Mouse (Mus musculus): ENCODE data around the gene Prdm1. TPM values are rescaled to one million over a fixed set of nuclear protein-coding genes. Genes with fewer than 3 reads are reported as not detected.

The Prdm1 gene
- polyA plus RNA-seq (2015; fragmentation: Nextera tagmentation; extraction: Ambion mirVana): 0.75 and 0.96 TPM in 2 replicates

DNA sequence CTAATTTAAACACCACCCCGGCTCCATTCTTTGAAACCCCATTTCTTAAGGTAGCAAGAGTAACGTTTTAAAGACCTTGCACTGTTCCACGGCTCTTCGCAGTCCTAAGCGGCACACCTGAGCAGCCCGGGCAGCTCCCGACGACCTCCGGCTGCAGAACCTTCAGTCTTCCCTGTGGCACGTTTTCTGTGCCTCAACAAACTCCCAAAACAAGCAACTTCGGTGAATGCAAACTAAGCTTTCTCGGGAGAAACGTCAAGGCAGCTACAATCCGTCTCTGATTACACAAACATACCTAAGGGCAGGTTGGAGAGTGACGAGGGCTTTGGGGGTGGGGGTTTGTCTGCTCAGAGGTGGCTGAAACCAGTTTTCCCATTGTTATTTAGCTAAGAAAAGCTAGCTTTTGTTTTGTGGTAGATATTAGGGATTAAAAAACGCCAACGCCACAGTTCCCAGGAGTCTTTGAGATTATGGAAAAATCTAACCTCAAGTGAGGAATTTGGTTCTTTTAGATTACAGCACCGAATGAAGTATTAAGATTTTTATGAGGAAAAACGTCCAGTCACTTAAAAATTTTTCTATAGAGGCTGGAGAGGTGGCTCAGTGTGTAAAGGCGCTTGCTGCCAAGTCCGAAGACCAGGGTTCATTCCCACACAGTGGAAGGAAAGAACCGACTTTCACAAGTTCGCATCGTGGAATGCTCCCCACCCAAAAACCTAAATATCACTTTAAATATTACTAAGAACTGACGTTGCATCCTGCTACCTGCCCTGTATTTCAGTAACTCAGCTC is at the start of gene Prdm1:
Gene Prdm1, minus strand, starts transcription at position 211 of the 792 bp plus-strand sequence.
- peak within 1 kb of the TSS; percentile 49 for H3K4me3 ChIP-seq (replicated peaks; ENCODE audit: low read length)
- ATAC-seq: no peak
- 0 out of 2 replicates have a peak within 1 kb of the TSS, but pooled peaks have one; percentile 11 for H3K9ac ChIP-seq (replicated peaks; ENCODE audit: low read depth, low read length)
- H3K27me3 ChIP-seq (replicated peaks; ENCODE audit: control insufficient read depth, insufficient read depth, low read length): peaks cover 47% of the 10 kb centered on the region
- H3K4me1 ChIP-seq (replicated peaks; ENCODE audit: control insufficient read depth, insufficient read depth, low read length): peaks cover 19% of the 10 kb centered on the region
- WGBS: 2% methylated on average over 25 of the region's 25 CpGs
- no peak within 1 kb of the TSS for H3K27ac ChIP-seq (ENCODE audit: low read length)
- H3K4me2 ChIP-seq (ENCODE audit: low read length): peak within 1 kb of the TSS; percentile 60
- no peaks in the 10 kb centered on the region for H3K9me3 ChIP-seq (ENCODE audit: control insufficient read depth, low read length)
- H3K36me3 ChIP-seq (ENCODE audit: control insufficient read depth, insufficient read depth): no peaks in the 10 kb centered on the region

DNA sequence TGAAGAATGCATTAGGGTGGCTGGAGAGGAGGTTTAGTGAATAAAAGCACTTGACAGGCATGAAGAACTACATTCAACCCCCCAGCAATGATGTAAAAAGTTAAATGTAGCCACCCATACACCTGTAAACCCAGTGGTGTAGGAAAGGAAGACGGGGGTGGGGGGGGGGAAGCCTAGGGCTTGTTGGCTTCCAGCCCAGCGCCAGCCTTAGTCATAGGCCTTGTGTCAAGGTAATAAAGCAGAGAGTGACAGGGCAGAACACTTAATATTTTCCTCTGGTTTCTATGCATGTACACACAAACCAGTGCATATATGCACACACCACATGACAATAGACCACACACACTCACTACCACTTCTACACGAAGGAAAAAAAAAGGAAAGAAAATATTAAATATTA is 37.7 kb upstream of the Prdm1 start:
- H3K27ac ChIP-seq (ENCODE audit: low read length): no peak overlapping the region
- 69% methylated on average over 3 of the region's 3 CpGs for WGBS
- H3K9me3 ChIP-seq (ENCODE audit: control insufficient read depth, low read length): no peaks in the 10 kb centered on the region
- H3K4me1 ChIP-seq (replicated peaks; ENCODE audit: control insufficient read depth, insufficient read depth, low read length): no peaks in the 10 kb centered on the region
- H3K9ac ChIP-seq (replicated peaks; ENCODE audit: low read depth, low read length): no peak overlapping the region
- H3K27me3 ChIP-seq (replicated peaks; ENCODE audit: control insufficient read depth, insufficient read depth, low read length): no peaks in the 10 kb centered on the region
- H3K36me3 ChIP-seq (ENCODE audit: control insufficient read depth, insufficient read depth): no peaks in the 10 kb centered on the region
- no peak overlapping the region for H3K4me3 ChIP-seq (replicated peaks; ENCODE audit: low read length)
- ATAC-seq: no peak
- H3K4me2 ChIP-seq (ENCODE audit: low read length): no peak overlapping the region

DNA sequence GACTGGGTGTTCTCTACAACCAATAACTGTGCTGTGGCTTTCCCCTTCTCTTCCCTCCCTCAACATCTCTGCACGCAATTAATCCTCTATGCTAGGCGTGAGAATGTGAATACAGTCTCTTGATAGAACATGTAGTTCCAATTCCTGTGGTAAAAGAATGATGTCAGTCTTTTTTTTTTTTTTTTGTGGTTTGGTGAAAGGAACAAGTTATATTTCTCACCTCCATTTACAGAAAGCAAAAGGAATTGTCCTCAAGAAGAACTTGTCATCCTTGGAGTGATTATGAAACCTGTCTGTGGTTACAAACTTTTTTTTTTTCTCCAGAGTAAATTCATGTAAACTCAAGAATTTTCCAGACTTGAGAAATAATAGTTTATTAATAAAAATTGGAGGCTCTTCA is 36.8 kb upstream of the Prdm1 start:
- H3K9ac ChIP-seq (replicated peaks; ENCODE audit: low read depth, low read length): no peak overlapping the region
- WGBS: 93% methylated on average over 2 of the region's 2 CpGs
- no peaks in the 10 kb centered on the region for H3K36me3 ChIP-seq (ENCODE audit: control insufficient read depth, insufficient read depth)
- no peak for ATAC-seq
- no peak overlapping the region for H3K4me2 ChIP-seq (ENCODE audit: low read length)
- no peaks in the 10 kb centered on the region for H3K27me3 ChIP-seq (replicated peaks; ENCODE audit: control insufficient read depth, insufficient read depth, low read length)
- H3K4me3 ChIP-seq (replicated peaks; ENCODE audit: low read length): no peak overlapping the region
- H3K4me1 ChIP-seq (replicated peaks; ENCODE audit: control insufficient read depth, insufficient read depth, low read length): no peaks in the 10 kb centered on the region
- H3K27ac ChIP-seq (ENCODE audit: low read length): no peak overlapping the region
- no peaks in the 10 kb centered on the region for H3K9me3 ChIP-seq (ENCODE audit: control insufficient read depth, low read length)

DNA sequence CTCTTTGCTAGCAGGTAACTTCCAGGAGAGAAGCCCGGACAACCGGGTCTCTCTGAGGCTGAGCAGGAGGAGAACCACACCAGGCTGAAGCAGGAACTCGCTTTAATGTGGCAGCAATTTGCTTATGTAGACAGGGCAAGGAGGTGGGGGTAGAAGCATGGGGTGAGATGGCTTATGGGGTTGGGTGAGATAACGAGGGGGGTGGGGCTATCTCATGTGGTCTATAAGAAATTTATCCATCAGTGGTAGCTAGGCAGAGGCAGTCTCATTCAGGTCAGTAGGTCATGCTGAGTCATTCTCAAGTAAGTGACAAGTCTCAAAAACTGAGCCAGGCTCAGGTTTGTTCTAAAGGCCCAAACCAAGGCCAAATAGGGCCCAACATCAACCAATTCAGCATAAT is 28.5 kb upstream of the Prdm1 start:
- Histone ChIP-seq H3K4me2 (ENCODE audit: low read length) (no peak overlapping the region), H3K4me1 (replicated peaks; ENCODE audit: control insufficient read depth, insufficient read depth, low read length) (no peaks in the 10 kb centered on the region), H3K9ac (replicated peaks; ENCODE audit: low read depth, low read length) (no peak overlapping the region), H3K36me3 (ENCODE audit: control insufficient read depth, insufficient read depth) (no peaks in the 10 kb centered on the region), H3K27me3 (replicated peaks; ENCODE audit: control insufficient read depth, insufficient read depth, low read length) (no peaks in the 10 kb centered on the region), H3K27ac (ENCODE audit: low read length) (no peak overlapping the region), H3K4me3 (replicated peaks; ENCODE audit: low read length) (no peak overlapping the region), H3K9me3 (ENCODE audit: control insufficient read depth, low read length) (peaks cover 4% of the 10 kb centered on the region; the same call in 1 of the 2 replicates)
- WGBS: 78% methylated on average over 4 of the region's 4 CpGs
- ATAC-seq: no peak

DNA sequence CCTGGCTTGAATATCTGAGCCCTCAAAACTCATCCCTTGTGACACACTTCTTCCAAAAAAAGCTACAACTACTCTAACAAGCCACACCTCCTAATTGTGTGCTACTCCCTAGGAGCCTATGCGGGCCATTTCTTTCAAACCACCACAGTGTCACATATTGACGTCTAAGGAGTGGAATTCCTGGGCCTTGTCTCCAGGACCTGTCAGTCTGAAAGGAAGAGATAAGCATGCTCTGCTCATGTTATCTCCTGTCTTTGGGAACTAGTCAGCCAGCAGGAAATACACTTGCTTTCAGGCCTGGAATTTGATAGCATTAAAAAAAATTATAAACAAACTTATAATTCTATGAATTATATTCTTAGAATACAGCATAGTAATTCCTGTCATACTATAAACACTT is 27.0 kb upstream of the Prdm1 start:
- no peak overlapping the region for H3K9ac ChIP-seq (replicated peaks; ENCODE audit: low read depth, low read length)
- no peak overlapping the region for H3K4me2 ChIP-seq (ENCODE audit: low read length)
- no peaks in the 10 kb centered on the region for H3K27me3 ChIP-seq (replicated peaks; ENCODE audit: control insufficient read depth, insufficient read depth, low read length)
- H3K4me3 ChIP-seq (replicated peaks; ENCODE audit: low read length): no peak overlapping the region
- ATAC-seq: no peak
- WGBS: 78% methylated on average over 2 of the region's 2 CpGs
- H3K27ac ChIP-seq (ENCODE audit: low read length): no peak overlapping the region
- H3K4me1 ChIP-seq (replicated peaks; ENCODE audit: control insufficient read depth, insufficient read depth, low read length): no peaks in the 10 kb centered on the region
- no peaks in the 10 kb centered on the region for H3K36me3 ChIP-seq (ENCODE audit: control insufficient read depth, insufficient read depth)
- H3K9me3 ChIP-seq (ENCODE audit: control insufficient read depth, low read length): peaks cover 4% of the 10 kb centered on the region; the same call in 1 of the 2 replicates

DNA sequence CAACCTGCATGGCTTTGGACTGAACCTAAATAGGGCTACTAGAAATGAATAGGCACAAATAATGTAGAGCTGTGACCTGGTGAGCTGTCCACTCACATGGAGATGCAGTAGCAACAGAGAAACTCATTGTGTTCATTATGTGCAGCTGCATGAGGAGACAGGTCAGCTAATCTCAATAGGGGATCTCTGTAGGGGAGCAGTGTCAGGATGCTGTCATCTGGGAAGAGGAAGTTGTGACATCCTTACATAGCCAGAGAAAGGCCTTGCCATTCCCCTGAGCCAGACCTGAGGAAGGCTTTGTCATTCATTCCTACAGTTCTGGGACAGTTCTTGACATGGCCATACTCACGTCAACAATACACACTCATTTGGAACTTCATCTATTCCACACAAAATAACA is 25.3 kb upstream of the Prdm1 start:
- H3K9me3 ChIP-seq (ENCODE audit: control insufficient read depth, low read length): peaks cover 4% of the 10 kb centered on the region; the same call in 1 of the 2 replicates
- no peak overlapping the region for H3K9ac ChIP-seq (replicated peaks; ENCODE audit: low read depth, low read length)
- ATAC-seq: no peak
- no peak overlapping the region for H3K4me2 ChIP-seq (ENCODE audit: low read length)
- WGBS: 80% methylated on average over 1 of the region's 1 CpGs
- H3K4me1 ChIP-seq (replicated peaks; ENCODE audit: control insufficient read depth, insufficient read depth, low read length): no peaks in the 10 kb centered on the region
- H3K27ac ChIP-seq (ENCODE audit: low read length): no peak overlapping the region
- no peaks in the 10 kb centered on the region for H3K27me3 ChIP-seq (replicated peaks; ENCODE audit: control insufficient read depth, insufficient read depth, low read length)
- H3K36me3 ChIP-seq (ENCODE audit: control insufficient read depth, insufficient read depth): no peaks in the 10 kb centered on the region
- H3K4me3 ChIP-seq (replicated peaks; ENCODE audit: low read length): no peak overlapping the region

DNA sequence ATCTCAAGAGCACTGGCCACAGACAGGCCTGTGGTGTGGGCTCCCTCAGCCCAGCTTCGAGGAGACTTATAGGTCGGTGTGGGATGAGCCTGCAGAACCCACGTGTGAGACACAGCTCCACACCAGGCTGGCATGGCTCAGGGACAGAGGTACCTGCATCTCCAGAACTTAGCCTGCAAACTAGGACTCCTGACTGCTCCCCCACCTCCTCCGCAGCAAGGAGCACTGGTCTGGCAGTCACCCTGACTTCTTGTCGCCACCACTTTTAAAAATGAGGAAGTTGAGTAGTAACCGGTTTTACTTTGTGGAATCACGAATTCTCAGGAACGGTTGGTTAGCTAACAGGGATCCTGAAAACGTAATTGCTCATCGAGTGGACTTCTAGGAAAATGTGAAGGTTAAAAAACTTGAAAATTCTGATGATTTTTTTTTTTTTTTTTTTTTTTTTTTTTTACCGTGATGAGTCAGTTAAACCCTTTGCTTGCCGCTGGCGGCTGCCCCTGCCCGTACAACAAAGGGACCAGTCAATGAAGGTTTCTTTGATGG is 10.8 kb upstream of the Prdm1 start:
- Histone ChIP-seq H3K4me1 (replicated peaks; ENCODE audit: control insufficient read depth, insufficient read depth, low read length) (no peaks in the 10 kb centered on the region), H3K4me2 (ENCODE audit: low read length) (no peak overlapping the region), H3K27me3 (replicated peaks; ENCODE audit: control insufficient read depth, insufficient read depth, low read length) (peaks cover 12% of the 10 kb centered on the region; the same call in 1 of the 2 replicates), H3K27ac (ENCODE audit: low read length) (no peak overlapping the region), H3K9ac (replicated peaks; ENCODE audit: low read depth, low read length) (no peak overlapping the region), H3K36me3 (ENCODE audit: control insufficient read depth, insufficient read depth) (no peaks in the 10 kb centered on the region), H3K9me3 (ENCODE audit: control insufficient read depth, low read length) (no peaks in the 10 kb centered on the region), H3K4me3 (replicated peaks; ENCODE audit: low read length) (no peak overlapping the region)
- ATAC-seq: no peak
- 11% methylated on average over 14 of the region's 14 CpGs for WGBS

DNA sequence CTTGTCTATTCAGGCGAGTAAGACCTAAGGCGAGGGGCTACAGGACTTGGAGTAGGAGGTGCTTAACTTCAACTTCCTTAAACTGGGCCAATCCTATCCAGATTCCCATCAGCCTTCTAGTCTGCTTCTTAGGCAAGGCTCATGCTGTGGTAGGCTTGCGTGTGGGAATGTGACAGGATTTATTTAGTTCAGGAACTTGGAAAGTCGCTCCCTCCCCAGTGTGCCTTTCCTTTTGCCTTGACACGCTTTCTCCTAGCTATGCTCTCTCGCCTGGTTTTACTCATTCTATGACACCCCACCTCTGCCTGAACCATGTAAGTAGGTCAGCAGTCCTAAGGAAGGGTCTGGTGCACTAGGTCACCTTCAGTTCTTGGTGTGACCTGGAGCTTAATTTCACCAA is 9.8 kb upstream of the Prdm1 start:
- 74% methylated on average over 6 of the region's 6 CpGs for WGBS
- H3K27me3 ChIP-seq (replicated peaks; ENCODE audit: control insufficient read depth, insufficient read depth, low read length): peaks cover 16% of the 10 kb centered on the region; the same call in 1 of the 2 replicates
- no peak for ATAC-seq
- H3K4me1 ChIP-seq (replicated peaks; ENCODE audit: control insufficient read depth, insufficient read depth, low read length): no peaks in the 10 kb centered on the region
- H3K4me3 ChIP-seq (replicated peaks; ENCODE audit: low read length): no peak overlapping the region
- no peak overlapping the region for H3K4me2 ChIP-seq (ENCODE audit: low read length)
- H3K36me3 ChIP-seq (ENCODE audit: control insufficient read depth, insufficient read depth): no peaks in the 10 kb centered on the region
- H3K27ac ChIP-seq (ENCODE audit: low read length): no peak overlapping the region
- H3K9me3 ChIP-seq (ENCODE audit: control insufficient read depth, low read length): no peaks in the 10 kb centered on the region
- no peak overlapping the region for H3K9ac ChIP-seq (replicated peaks; ENCODE audit: low read depth, low read length)

DNA sequence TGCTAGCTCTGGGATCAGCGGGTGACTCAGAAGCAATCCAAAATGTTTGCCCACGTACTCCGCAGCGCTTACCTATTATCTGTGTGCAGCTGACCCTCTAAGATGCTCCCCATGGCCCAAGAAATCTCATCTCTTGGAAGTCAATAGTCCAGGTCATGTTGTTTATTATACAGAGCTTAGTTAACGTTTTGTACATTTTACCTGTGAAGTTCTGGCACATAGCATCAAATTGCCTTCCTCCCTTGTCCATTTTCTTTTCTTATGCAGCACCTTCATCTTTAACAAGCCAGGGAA is 1.7 kb upstream of the Prdm1 start:
- Histone ChIP-seq H3K9ac (replicated peaks; ENCODE audit: low read depth, low read length) (no peak overlapping the region), H3K4me3 (replicated peaks; ENCODE audit: low read length) (peak overlapping the region; percentile 49), H3K4me2 (ENCODE audit: low read length) (peak overlapping the region; percentile 60), H3K9me3 (ENCODE audit: control insufficient read depth, low read length) (no peaks in the 10 kb centered on the region), H3K4me1 (replicated peaks; ENCODE audit: control insufficient read depth, insufficient read depth, low read length) (peaks cover 19% of the 10 kb centered on the region), H3K27me3 (replicated peaks; ENCODE audit: control insufficient read depth, insufficient read depth, low read length) (peaks cover 39% of the 10 kb centered on the region), H3K27ac (ENCODE audit: low read length) (no peak overlapping the region), H3K36me3 (ENCODE audit: control insufficient read depth, insufficient read depth) (no peaks in the 10 kb centered on the region)
- no peak for ATAC-seq
- WGBS: 3% methylated on average over 5 of the region's 5 CpGs

All from forebrain, embryonic 16.5 days (tissue).